Mouse (Mus musculus): ENCODE measurements around the gene Shank2.

The Shank2 gene

DNA sequence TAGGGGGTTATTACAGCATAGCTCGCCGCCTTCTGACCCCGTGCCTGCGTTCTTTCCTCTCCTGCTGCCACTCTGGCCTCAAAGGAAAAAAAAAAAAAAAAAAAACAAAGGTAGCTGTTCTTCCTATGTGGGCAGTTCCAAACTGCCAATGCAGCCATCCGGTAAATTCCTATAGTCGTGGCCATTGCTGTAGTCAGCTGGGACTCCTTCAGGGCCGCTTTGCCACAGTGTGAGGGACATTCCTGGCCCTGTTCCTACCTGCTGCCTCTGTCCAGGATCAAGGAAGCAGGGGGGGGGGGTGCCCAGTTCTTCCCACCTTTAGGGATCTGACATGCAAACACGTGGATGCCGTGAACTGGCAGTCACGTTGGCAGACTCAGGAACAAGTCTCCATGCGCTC, 29.1 kb downstream of the Shank2 start:
- DNase-seq (ENCODE audit: low read depth) = no peak

GRCm38 (mm10) chr7:144031611-144032010, 29.9 kb downstream of the Shank2 start:
- no peak for DNase-seq (ENCODE audit: low read depth)

DNA sequence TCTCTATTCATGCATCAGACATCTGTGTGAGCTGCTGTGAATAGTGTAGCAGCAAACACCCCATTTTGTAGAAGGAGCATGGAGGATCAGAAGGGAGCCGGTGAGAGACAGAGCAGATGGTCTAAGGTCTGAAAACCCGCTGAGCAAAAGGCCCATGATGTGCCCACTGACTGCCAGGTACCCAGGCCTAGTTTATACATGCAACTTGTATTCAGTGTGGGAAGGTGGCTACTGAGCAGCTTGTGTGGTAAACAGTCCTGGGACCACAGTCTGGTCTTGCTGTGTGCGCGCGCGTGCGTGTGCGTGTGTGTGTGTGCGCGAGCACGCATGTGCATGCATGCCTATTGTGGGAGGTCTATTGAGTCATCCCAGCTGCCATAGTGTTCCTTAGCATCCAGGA, 35.8 kb downstream of the Shank2 start:
- DNase-seq (ENCODE audit: low read depth) = no peak

GRCm38 (mm10) chr7:144037966-144038669, 36.4 kb downstream of the Shank2 start:
- DNase-seq (ENCODE audit: low read depth) = no peak

DNA sequence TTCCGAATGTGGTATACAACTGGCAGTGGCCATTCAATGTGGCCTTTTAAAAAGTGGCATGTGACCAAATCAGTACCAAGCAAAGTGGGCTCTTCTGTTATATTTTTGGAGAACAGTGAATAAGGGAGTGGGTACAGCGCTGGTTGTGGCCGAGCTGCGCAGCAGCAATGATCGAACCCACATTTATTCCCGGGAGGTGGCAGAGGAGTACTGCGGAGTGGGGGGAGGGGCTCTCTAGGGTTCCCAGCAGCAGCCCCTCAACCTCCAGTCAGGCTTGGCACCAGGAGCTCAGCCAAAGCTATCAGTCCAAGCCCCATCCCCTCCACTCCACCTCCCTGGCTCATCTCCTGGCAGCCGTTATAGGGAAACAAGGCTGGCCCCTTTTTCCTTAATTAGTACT, 37.0 kb downstream of the Shank2 start:
- no peak for DNase-seq (ENCODE audit: low read depth)

DNA sequence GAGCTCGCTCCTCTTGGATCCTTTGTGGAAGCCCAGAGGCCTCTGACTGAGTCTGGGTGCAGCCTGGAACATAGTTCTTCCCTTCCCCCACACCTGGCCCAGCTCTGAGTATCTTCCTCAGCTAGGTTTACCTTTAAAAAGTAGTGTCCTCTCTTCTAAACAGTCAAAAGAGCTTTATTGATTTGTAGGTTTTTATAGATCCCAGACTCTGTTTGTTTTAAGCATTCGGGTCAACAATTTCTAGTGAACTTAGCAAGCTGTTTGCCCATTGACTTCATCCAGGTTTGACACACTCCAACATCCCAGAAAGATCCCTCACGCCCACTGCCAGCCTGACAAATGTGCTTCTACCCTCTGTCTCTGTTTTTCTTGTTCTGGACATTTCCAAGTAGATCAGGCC, 38.6 kb downstream of the Shank2 start:
- DNase-seq (ENCODE audit: low read depth) = no peak

DNA sequence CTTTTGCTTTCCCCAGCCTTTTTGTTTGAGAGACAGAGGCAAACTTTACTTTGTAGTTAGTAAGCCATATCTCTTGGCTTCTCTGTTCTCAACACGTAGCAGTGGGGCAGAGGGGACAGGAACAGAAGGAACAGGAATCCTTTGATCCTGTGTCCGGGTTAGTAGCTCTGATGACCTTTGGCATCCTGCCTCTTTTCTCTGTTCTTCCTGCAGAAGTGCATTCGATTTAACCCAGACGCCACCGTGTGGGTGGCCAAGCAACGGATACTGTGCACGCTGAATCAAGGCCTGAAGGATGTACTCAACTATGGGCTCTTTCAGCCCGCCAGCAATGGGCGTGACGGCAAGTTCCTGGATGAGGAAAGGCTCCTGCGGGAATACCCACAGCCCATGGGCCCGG, 50.3 kb downstream of the Shank2 start:
- DNase-seq (ENCODE audit: low read depth) = no peak

DNA sequence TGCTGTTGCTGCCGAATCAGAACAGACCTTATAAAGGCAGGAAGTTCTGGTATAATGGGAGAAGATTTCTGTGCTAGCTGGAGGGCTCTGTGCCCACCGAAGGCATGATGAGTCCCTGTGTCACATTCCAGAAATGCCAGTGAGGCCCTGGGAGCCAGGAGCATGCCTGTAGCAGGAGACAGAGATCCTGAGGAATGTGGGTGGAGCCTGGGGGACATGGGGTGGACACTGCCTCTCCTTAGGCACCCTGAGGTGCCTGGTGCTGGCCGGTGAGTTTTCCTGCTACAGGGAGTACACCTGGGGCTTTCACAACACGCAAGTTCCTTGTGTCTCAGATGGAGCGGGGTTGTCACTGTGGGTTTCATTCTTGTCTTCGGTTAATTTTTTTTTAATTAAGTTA, 53.5 kb downstream of the Shank2 start:
- DNase-seq (ENCODE audit: low read depth) = no peak

DNA sequence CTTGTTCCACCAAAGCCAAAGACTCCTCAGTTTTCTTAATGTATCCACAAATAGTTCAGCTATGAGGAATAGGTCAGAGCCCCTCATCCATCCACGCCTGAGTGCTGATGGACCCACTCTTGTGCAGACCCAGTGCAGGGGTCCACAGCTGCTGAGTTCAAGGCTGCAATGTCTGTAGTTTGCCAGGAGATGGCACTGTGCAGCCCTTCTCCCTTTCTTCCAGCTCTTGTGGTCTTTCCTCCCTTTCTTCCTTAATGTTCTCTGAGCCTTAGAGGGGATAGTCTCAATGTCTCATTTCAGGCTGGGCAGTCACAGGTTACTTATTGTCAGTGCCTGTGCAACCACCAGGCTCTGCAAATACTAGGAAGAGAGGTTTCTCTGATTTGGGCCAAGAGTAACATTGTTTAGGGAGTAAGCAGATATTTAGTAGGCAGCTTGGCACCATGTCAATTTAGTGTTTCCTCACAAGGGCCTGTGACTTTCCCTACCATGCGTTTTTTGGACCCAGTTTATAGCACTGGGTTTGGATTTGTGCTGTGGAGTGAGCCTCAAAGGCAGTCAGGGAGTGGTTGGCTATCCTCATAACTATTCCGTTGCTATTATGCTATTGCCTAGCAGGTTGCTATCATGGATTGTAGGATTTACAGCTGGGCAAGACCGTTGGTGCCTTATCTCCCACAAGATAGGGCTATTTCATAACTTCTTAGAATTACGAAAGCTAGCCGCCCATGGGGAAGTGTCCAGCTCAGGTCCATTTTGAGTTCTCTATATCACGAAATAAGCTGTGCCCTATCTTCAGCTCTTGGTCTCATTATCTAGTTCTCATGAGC, 54.2 kb downstream of the Shank2 start:
- DNase-seq (ENCODE audit: low read depth) = no peak

DNA sequence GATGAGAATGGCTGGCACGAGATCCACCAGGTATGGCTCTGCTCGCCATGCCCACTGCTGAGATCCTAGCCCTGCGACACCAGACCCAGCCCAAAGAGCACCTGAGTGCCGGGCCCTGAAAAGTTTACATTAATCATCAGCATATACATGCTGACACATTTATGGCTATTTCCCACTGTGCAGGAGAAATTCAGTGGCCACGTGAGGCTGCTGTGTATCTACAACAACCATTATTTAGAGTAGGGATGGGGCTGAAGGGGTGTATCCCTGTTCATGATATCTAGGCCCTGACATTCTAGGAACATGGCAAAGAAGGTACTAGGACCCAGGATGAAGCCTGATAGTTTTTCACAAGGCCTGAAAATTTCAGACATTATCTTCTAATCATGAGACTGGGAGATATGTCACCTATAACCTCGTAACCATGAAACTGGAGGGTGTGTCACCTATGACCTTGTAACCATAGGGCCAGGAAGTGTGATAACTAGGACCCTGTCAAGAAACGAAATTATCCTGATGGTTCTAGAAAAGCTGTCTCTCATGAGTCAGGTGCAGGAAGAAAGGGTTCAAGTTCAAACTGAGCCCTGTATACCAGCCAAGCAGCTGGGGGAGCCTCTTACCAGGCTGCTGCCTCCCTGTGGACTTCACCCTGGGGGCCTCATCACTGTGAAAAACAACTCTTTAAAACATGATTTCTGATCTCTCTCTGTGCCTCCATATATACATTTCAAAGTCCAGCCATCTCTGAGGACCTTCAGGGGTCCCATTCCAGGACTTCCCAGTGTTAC, 68.6 kb downstream of the Shank2 start:
- DNase-seq (ENCODE audit: low read depth) = no peak

DNA sequence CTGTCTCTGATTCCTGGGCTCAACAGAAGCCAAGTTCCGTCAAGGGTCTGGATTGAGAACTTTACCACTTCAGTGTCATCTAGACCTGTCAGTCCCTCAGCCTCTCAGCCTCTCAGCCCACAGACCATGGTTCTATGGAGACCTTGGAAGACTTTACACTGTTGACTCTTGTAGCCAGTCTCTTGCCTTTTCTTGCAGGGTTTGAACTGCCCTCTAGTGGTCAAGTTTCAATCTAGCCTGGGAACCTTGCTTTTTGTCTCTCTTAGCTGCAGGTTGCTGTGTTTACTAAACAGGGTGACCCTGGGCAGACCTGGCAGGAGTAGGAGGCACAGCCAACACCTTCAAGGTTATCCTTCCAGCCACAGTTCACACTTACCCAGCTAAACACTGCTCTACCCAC, 70.5 kb downstream of the Shank2 start:
- no peak for DNase-seq (ENCODE audit: low read depth)

GRCm38 (mm10) chr7:144072856-144073255, 71.1 kb downstream of the Shank2 start:
- DNase-seq (ENCODE audit: low read depth) = no peak

DNA sequence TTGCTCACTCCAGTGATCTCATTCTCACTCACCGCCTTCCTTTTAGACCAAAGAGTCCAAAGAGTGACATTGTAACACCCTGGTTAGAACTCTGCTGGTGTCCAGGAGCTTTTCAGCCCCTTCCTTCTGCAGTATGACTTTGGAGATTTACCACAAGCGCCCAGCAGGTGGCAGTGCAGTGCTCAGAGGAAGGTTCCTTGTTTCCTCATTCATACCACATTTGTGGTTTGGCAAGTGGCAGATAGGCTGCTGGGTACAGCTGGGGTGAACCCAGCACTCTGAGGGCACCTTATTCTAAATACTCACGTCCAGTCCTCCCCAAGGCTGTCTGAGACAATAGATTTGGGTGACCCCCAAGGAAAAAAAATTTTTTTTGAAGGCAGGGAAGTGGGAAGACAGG, 73.0 kb downstream of the Shank2 start:
- peak; percentile 69 for DNase-seq (ENCODE audit: low read depth)

DNA sequence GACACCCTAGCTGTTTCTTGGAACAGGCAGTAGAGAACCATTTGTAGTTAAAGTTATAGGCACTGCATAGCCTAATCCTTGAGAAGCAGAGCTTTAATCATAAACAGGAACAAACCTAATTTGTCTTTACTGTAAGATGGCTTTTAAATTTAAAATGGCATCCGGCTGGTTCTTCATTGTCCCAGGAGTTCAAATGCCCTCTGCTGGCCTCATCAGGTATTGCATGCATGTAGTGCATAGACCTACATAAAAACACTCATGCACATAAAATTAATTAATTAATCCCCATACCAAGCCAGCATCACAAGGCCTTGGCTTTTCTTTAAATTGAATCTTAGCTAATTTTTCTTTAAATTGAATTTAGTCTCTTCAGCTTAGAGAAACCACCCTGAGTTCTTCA, 76.9 kb downstream of the Shank2 start:
- DNase-seq (ENCODE audit: low read depth) = no peak

GRCm38 (mm10) chr7:144079861-144080260, 78.1 kb downstream of the Shank2 start:
- no peak for DNase-seq (ENCODE audit: low read depth)

- no peak for DNase-seq (ENCODE audit: low read depth)
These were observed 79.7 kb downstream of the Shank2 start for GRCm38 (mm10) chr7:144081448-144081847.

- no peak for DNase-seq (ENCODE audit: low read depth)
These were observed 80.2 kb downstream of the Shank2 start for GRCm38 (mm10) chr7:144081963-144082362.

- no peak for DNase-seq (ENCODE audit: low read depth)
These were observed 85.5 kb downstream of the Shank2 start for GRCm38 (mm10) chr7:144087277-144087676.

DNA sequence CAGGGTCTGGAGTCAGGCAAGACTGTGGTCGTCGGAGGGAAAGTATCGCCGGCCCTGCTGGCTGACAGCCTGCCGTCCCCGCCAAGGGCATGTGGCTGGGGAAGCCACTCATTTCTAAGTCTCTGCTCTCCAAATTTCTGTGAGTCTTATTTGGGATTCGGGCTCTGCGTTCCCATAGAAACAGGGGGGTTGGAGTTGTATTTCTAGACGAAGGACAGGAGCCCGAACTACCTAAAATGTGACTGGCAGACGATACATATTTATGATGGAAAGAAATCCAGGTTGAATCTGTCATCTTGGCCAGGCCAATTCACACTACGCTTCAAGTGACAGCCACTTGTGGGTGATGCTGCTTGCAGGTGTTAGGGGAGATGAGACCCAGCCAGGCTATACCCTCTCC, 92.4 kb downstream of the Shank2 start:
- no peak for DNase-seq (ENCODE audit: low read depth)

GRCm38 (mm10) chr7:144097314-144097713, 95.6 kb downstream of the Shank2 start:
- DNase-seq (ENCODE audit: low read depth) = no peak

DNA sequence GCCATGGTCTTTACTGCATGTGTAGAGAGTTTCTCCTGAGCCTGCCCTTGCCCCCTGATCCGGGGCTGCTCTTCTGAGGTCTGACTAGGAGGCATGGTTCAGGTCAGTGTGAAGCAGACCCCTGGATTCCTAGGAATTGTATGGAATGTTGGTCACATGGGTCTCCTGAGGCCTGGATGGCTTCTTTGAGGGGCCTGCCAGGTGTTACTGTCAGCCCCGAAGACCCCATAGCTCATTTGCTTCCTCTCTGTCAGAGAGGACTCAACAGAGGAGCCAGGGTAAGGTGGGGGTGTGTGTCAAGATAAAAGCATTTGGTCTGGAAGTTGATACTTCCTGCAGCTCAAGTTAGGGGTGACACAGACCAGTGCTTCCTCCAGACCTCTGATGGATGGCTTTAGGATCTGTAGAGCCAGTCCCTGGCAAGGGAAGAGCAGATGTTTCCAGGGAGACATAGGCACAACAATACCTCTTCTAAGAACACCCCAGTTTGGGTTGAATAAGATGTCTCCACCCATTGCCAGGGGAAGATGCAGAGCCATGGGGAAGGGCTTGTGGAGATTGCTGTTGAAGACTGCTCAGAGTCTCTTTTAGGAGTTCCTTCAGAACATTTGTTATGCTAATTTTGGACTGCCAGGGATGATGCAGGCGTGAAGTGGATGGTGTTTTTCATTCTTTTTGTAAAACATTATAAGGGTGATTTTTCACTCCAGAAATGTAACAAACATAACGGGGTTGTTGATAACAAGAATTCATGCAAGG, 100.7 kb downstream of the Shank2 start:
- DNase-seq (ENCODE audit: low read depth) = no peak

DNA sequence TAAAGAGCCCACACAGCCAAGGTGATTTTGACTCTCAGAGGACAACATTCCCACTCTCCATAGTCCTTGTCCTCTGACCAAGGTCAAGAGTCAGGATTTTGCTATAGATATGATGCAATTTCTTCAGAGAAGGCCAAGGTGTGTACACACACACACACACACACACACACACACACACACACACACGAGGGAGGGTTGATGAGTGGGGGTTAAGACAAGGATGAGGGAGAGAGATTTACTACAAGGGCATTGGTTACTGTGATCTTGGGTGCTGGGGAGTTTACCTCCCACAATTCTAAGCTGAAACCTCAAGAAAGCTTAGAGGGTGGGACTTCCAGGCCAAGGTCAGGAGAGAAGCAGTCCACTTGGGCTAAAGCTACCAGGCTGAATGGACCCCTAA, 104.2 kb downstream of the Shank2 start:
- no peak for DNase-seq (ENCODE audit: low read depth)

Data from c-Kit-positive CD71-negative TER-119-negative erythroid progenitor cells, embryonic 14.5 days (primary cell).